Mouse (Mus musculus): Measurements from ENCODE around the gene Cabp1.

DNA sequence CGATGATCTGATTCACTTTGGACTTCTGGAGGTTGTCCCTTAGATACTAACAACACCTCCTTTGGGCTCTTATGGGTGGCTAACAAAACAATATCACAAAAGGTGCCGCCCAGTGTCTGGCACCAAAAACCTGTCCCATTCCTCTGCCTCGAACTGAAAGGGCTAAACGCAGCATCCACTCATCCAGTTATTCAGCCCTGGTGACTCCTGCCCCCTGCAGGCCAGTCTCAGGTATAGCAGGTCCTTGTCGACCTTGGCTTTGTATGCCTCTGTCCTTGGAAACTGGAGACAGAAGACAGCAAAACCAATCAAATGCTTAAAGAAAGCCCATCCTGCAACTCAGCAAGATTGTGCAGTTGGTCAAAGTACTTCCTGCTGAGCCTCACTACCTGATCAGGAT is 5.4 kb downstream of the Cabp1 start:
- no peak for TF ChIP-seq POLR2A (IDR thresholded peaks at IDR 0.05; ENCODE audit: insufficient read depth, low read depth, low read length)
- peak; percentile 47; the same call in 1 of the 2 replicates for TF ChIP-seq CTCF (IDR thresholded peaks at IDR 0.05; ENCODE audit: insufficient read depth, low read depth, low read length)

All from olfactory bulb, adult 2 months (tissue).